Mouse (Mus musculus) hindlimb bud, embryonic 11.5 days (tissue): Measurements from ENCODE around the gene Degs1.

Source experiments
- DNase-seq: peaks from one replicate; pipeline ENCODE4 v3.0.0-alpha.2; 2012; ENCODE audit warnings: low read depth, low spot score; ENCODE audit errors: extremely low spot score

The Degs1 gene

GRCm38 (mm10) chr1:182227141-182227963 is 55.3 kb downstream of the Degs1 start:
- DNase-seq = no peak

GRCm38 (mm10) chr1:182226261-182226660 is 56.3 kb downstream of the Degs1 start:
- no peak for DNase-seq
